Mouse (Mus musculus): Measurements from ENCODE around the gene Olfr1391. TPM values are rescaled to one million over a fixed set of nuclear protein-coding genes. Genes with fewer than 3 reads are reported as not detected.

Olfr1391 gene
- polyA plus RNA-seq, 1 experiment from 2014 or later = not detected

GRCm38 (mm10) chr11:49329686-49330085, 7.1 kb downstream of the Olfr1391 start:
- WGBS = 77% methylated on average over 1 of the region's 1 CpGs
- H3K4me1 ChIP-seq (ENCODE audit: control insufficient read depth, insufficient read depth, low read depth, low read length) = no peaks in the 10 kb centered on the region
- H3K9me3 ChIP-seq (ENCODE audit: control insufficient read depth, low read length) = no peaks in the 10 kb centered on the region

DNA sequence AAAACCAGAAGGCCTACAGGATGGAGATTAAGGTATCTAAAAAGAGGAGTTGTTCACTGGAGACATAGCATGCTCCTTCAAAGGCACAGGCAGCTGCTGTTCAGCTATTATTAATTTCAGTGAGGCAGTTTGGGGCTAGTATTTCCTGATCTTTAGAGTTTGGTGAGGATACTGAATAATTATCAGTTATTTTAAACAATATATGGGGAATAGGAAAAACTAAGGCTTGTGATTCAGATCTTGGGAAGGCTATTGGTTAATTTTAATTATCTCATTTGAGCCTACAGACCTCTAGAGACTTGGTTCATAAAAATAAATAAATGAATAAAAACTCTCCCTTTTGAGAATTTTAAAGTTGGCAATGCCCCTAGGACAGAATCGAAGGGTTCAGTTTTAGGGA, 12.3 kb downstream of the Olfr1391 start, which contains the start of gene Olfr1390:
TSS of gene Olfr1390 (plus strand) at position 301 of the 400 bp plus-strand sequence.
- no peaks in the 10 kb centered on the region for H3K9me3 ChIP-seq (ENCODE audit: control insufficient read depth, low read length)
- no peaks in the 10 kb centered on the region for H3K36me3 ChIP-seq (ENCODE audit: control insufficient read depth, insufficient read depth, low read length)
- no peak within 1 kb of the TSS for H3K4me3 ChIP-seq (ENCODE audit: low read length)
- no peaks in the 10 kb centered on the region for H3K27me3 ChIP-seq (replicated peaks; ENCODE audit: control insufficient read depth, insufficient read depth, low read length)
- WGBS = 92% methylated on average over 1 of the region's 1 CpGs
- no peak within 1 kb of the TSS for H3K9ac ChIP-seq (ENCODE audit: low read depth, low read length)
- H3K4me2 ChIP-seq (ENCODE audit: low read length) = no peak within 1 kb of the TSS
- ATAC-seq = no peak
- H3K4me1 ChIP-seq (ENCODE audit: control insufficient read depth, insufficient read depth, low read depth, low read length) = no peaks in the 10 kb centered on the region
- no peak within 1 kb of the TSS for H3K27ac ChIP-seq (ENCODE audit: low read depth, low read length)

More at GRCm38 (mm10) chr11:49329686-49330085, 7.1 kb downstream of the Olfr1391 start:
- H3K4me3 ChIP-seq (ENCODE audit: low read length) = no peak overlapping the region
- no peaks in the 10 kb centered on the region for H3K36me3 ChIP-seq (ENCODE audit: control insufficient read depth, insufficient read depth, low read length)
- no peaks in the 10 kb centered on the region for H3K27me3 ChIP-seq (replicated peaks; ENCODE audit: control insufficient read depth, insufficient read depth, low read length)
- no peak for ATAC-seq
- H3K27ac ChIP-seq (ENCODE audit: low read depth, low read length) = no peak overlapping the region
- no peak overlapping the region for H3K9ac ChIP-seq (ENCODE audit: low read depth, low read length)
- H3K4me2 ChIP-seq (ENCODE audit: low read length) = no peak overlapping the region

- no peaks in the 10 kb centered on the region for H3K4me1 ChIP-seq (ENCODE audit: control insufficient read depth, insufficient read depth, low read depth, low read length)
- H3K27me3 ChIP-seq (replicated peaks; ENCODE audit: control insufficient read depth, insufficient read depth, low read length) = no peaks in the 10 kb centered on the region
- H3K4me2 ChIP-seq (ENCODE audit: low read length) = no peak overlapping the region
- no peak overlapping the region for H3K27ac ChIP-seq (ENCODE audit: low read depth, low read length)
- H3K4me3 ChIP-seq (ENCODE audit: low read length) = no peak overlapping the region
- ATAC-seq = no peak
- no peak overlapping the region for H3K9ac ChIP-seq (ENCODE audit: low read depth, low read length)
- H3K36me3 ChIP-seq (ENCODE audit: control insufficient read depth, insufficient read depth, low read length) = no peaks in the 10 kb centered on the region
- 74% methylated on average over 4 of the region's 4 CpGs for WGBS
- no peaks in the 10 kb centered on the region for H3K9me3 ChIP-seq (ENCODE audit: control insufficient read depth, low read length)
Observed at GRCm38 (mm10) chr11:49337150-49337832, 14.7 kb downstream of the Olfr1391 start.

Other genes with a start within 250 kb of the Olfr1391 start
- 0.81 TPM in 2 replicates for gene Ifi47, start 246.2 kb upstream of the Olfr1391 start, polyA plus RNA-seq (2015; fragmentation: Nextera tagmentation; extraction: Ambion mirVana)
- not detected in 2 replicates for gene Olfr1396, start 207.9 kb upstream of the Olfr1391 start, polyA plus RNA-seq (2015; fragmentation: Nextera tagmentation; extraction: Ambion mirVana)
- not detected in 2 replicates for gene Olfr1395, start 180.5 kb upstream of the Olfr1391 start, polyA plus RNA-seq (2015; fragmentation: Nextera tagmentation; extraction: Ambion mirVana)
- gene Olfr1394, start 168.4 kb upstream of the Olfr1391 start, polyA plus RNA-seq (2015; fragmentation: Nextera tagmentation; extraction: Ambion mirVana) = not detected in 2 replicates
- gene Btnl9, start 135.6 kb upstream of the Olfr1391 start, polyA plus RNA-seq (2015; fragmentation: Nextera tagmentation; extraction: Ambion mirVana) = 0.27 and 0.65 TPM in 2 replicates
- gene Zfp62, start 119.5 kb upstream of the Olfr1391 start, polyA plus RNA-seq (2015; fragmentation: Nextera tagmentation; extraction: Ambion mirVana) = 35.3 and 38.0 TPM in 2 replicates
- 34.5 and 38.2 TPM in 2 replicates for gene Mgat1, start 78.6 kb upstream of the Olfr1391 start, polyA plus RNA-seq (2015; fragmentation: Nextera tagmentation; extraction: Ambion mirVana)
- gene Olfr1393, start 44.4 kb upstream of the Olfr1391 start, polyA plus RNA-seq (2015; fragmentation: Nextera tagmentation; extraction: Ambion mirVana) = 0.08 TPM in 1 of 2 replicates, not detected in the other
- 0.13 TPM in 1 of 2 replicates, not detected in the other for gene Olfr1392, start 37.5 kb upstream of the Olfr1391 start, polyA plus RNA-seq (2015; fragmentation: Nextera tagmentation; extraction: Ambion mirVana)
- not detected in 2 replicates for gene Olfr10, start 18.0 kb upstream of the Olfr1391 start, polyA plus RNA-seq (2015; fragmentation: Nextera tagmentation; extraction: Ambion mirVana)
- gene Olfr1390, start 12.4 kb downstream of the Olfr1391 start, polyA plus RNA-seq (2015; fragmentation: Nextera tagmentation; extraction: Ambion mirVana) = not detected in 2 replicates
- not detected in 2 replicates for gene Olfr1389, start 100.3 kb downstream of the Olfr1391 start, polyA plus RNA-seq (2015; fragmentation: Nextera tagmentation; extraction: Ambion mirVana)
- 0.09 and 0.10 TPM in 2 replicates for gene Olfr1388, start 113.9 kb downstream of the Olfr1391 start, polyA plus RNA-seq (2015; fragmentation: Nextera tagmentation; extraction: Ambion mirVana)
- gene Olfr1387, start 132.6 kb downstream of the Olfr1391 start, polyA plus RNA-seq (2015; fragmentation: Nextera tagmentation; extraction: Ambion mirVana) = not detected in 2 replicates
- not detected in 2 replicates for gene Olfr1386, start 142.3 kb downstream of the Olfr1391 start, polyA plus RNA-seq (2015; fragmentation: Nextera tagmentation; extraction: Ambion mirVana)
- not detected in 2 replicates for gene Olfr1385, start 166.3 kb downstream of the Olfr1391 start, polyA plus RNA-seq (2015; fragmentation: Nextera tagmentation; extraction: Ambion mirVana)
- gene Olfr1384, start 184.0 kb downstream of the Olfr1391 start, polyA plus RNA-seq (2015; fragmentation: Nextera tagmentation; extraction: Ambion mirVana) = not detected in 2 replicates
- gene Olfr1383, start 196.9 kb downstream of the Olfr1391 start, polyA plus RNA-seq (2015; fragmentation: Nextera tagmentation; extraction: Ambion mirVana) = not detected in 2 replicates
- gene Olfr1382, start 205.5 kb downstream of the Olfr1391 start, polyA plus RNA-seq (2015; fragmentation: Nextera tagmentation; extraction: Ambion mirVana) = not detected in 2 replicates
- not detected in 2 replicates for gene Olfr1381, start 220.7 kb downstream of the Olfr1391 start, polyA plus RNA-seq (2015; fragmentation: Nextera tagmentation; extraction: Ambion mirVana)
- gene Olfr1380, start 234.1 kb downstream of the Olfr1391 start, polyA plus RNA-seq (2015; fragmentation: Nextera tagmentation; extraction: Ambion mirVana) = not detected in 2 replicates